Mouse (Mus musculus) cerebellum, adult 8-10 months (tissue): ENCODE measurements around the gene Osbpl9.

Experiments
- DNase-seq: peaks from one replicate; pipeline ENCODE4 v3.0.0; 2022

Gene Osbpl9

DNA sequence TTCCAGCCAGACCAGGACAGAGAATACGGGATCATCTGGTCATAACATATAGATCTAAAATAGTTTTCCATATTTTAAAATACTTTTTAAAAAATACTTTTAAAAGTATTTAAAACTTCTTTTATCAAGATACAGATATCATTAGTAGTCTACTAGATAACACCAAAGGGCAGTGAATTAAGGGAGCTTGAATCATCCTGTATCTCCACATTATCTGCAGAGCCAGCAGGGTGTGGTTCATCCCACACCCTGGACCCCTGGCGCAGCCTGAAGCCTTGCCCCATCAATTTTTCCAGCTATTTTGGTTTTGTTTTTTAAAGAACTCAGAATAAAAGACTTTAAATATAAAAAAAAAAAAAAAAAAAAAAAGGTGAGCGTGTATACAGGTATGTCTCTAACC lies 103.2 kb downstream of the Osbpl9 start:
- DNase-seq = no peak

DNA sequence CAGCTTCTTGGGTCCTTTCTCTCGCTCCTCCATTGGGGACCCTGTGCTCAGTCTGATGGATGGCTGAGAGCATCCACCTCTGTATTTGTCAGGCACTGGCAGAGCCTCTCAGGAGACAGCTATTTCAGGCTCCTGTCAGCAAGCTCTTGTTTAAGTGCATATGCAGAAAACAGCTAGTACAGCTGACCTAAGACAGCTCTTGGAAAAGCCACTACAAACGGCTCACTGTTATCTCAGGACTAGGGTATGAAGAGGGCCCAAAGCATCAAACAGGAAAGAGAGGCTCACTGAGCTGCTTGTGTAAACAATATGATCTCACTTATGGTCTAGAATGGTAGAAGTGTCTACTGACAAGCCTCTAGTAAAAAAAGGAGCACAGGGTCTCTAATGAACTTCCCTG lies 107.8 kb downstream of the Osbpl9 start:
- no peak for DNase-seq

DNA sequence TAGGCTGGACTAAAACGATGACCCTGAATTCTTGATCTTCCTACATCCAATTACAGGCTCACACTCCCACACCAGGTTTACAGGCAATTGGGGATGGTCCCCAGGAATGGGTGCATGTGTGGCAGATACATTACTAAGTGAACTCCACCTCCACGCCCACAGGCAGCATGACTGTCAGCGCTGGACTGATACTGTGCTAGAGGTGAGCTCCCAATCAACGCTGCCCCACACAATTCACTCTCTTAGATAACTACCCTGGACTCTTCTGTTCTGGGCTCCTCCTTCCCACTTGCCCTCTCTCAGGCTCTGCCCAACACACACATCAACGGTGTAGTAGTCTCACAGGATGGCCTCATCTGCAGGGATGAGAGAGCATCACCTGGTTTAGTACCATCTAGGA lies 109.7 kb downstream of the Osbpl9 start:
- DNase-seq = no peak

DNA sequence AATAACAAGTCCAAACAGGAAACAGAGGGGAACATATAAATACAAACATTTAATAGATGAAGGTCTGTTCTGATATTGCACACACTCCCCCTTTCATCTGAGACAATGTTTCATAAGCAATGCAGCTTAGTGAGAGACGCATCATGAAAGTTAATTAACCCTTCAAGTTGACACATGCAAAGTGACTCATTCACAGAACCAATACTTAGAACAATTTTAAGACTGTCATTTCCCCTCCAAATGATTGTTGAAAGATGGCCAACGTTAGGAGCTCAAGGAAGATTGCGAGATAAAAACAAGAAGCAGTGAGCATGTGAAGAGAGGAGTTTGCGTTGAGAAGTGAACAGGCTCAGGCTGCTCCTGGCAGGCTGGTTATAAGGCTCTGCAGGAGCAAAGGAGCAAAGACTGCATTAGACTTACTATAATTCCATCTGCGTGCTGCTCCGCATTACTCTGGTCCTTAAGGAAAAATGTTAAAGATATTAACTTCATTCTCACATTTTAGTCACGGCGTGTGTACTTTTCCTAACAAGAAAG lies 110.8 kb downstream of the Osbpl9 start:
- no peak for DNase-seq

DNA sequence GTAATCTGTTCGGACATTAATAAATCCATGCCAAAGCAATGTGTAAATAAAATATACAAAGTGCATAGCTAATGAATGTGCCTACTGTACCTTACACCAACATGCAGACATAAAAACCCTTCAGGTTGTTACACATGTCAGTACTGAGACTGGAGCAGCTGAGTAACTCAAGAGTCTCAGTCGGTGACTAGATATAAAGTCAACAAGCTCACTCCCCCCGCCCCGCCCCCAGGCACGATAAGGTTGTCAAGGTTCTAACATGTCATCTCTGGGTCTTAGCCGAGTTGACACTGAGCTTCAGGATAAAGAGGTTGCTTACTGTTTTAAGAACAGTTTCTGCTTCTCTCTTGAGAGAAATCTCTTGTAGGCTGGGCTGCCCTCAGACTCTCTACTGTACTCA lies 112.1 kb downstream of the Osbpl9 start:
- no peak for DNase-seq

DNA sequence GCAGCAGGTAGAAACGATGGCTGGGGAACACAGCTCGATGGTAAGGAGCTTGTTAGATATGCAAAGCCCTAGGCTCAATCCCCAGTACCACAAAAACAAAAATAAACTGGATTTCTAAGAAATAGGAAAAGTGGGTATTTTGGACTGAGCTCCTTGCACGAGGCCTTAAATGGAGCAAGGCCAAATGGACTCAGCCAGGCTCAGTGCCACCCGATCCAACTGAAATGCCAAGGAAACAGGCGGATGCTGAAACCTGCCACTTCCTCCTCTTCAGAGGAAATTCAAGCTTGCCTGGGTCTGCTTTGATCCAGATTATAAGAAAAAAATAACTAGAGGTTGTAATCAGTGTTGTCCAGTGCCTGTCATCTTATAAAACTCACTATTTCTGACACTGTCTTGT lies 112.9 kb downstream of the Osbpl9 start:
- no peak for DNase-seq

DNA sequence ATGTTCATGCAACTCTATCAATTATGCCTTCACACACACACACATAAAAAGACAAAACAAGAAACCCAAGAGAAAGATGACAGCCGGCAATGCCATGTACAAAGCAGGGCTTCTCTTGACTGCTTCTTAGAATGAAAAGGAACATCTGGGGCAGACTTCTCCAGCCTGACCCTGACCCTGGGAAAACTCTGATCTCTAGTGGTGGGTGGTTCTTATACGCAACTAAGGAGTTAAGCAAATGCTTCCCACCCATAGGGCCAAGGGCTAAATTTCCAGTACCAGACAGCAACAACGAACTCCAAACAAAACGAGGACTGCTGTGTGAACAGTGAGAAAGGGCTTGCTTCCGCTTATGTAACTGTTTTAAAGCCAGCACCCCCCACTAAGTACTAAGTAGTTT lies 122.0 kb downstream of the Osbpl9 start:
- DNase-seq = no peak

DNA sequence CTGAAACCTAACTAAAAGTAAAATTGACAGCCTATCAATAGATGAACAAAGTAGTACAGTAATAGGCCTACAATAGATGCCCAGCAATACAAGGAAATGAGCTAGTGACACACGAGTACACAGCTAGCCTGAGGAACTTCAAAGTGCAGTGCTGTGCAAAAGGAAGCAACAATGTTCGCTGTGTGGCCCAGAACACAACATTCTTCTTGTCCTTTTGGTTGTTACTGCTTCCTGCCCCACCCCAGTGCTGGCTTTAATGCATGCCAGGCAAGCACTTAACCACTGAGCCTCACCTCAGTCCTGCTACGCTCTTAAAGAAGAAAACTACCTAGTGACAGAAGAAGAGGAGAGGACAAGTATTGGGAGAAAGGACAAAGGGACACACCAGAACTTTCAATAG lies 122.4 kb downstream of the Osbpl9 start:
- no peak for DNase-seq

DNA sequence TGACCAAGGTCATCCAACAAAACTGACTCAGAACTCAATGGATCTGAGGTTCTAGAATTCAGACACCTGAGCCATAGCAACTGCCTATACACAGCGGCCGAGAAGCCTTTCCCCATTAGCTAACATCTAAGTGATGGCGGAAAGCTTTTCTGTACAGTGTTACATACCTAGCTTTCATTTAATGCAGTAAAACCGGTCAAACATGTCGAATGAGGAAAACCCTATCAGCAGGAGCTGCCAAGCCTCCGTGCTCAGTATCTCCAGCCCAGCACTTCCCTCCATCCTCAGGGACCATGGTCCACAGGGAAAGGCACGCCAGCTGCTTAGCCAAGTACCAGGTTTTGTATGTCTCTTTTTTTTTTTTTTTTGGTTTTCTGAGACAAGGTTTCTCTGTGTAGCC lies 123.1 kb downstream of the Osbpl9 start:
- no peak for DNase-seq

DNA sequence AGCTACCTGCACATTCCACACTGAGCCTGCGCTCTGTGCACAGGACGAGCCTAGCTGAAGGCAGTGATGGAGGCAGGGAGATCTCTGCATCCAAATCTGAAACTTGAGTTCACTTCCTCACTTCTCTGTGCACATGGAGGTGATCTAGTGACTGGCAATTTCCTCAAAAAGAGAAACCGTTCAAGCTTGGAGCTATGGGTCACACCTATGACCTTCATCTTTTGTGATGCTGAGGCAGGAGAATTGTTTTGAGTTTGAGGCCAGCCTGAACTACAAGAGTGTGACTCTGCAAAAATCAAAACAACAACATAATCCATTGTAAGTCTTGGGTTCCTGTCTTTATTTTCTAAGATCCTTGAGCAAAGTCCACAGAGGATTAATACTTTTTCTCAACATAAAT lies 128.8 kb downstream of the Osbpl9 start:
- DNase-seq = no peak

DNA sequence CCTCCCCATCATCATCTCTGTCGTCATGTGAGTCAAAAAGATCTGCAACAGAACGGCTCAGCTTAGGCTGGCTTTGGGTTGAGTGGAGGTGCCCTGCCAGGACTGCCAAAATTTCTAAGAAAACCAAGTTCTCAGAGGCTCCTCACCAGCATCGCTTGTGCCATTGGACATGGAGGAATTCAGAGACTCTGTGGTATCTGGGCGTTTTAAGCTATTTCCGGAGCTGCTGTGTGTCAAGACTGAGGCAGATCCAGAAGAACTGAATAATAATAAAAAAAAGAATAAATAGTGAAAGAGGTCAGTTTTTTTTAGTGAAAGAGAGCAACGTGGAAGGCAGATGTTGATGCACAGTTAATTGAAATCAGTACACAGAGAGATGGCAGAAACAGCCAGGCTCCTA lies 129.2 kb downstream of the Osbpl9 start:
- no peak for DNase-seq

DNA sequence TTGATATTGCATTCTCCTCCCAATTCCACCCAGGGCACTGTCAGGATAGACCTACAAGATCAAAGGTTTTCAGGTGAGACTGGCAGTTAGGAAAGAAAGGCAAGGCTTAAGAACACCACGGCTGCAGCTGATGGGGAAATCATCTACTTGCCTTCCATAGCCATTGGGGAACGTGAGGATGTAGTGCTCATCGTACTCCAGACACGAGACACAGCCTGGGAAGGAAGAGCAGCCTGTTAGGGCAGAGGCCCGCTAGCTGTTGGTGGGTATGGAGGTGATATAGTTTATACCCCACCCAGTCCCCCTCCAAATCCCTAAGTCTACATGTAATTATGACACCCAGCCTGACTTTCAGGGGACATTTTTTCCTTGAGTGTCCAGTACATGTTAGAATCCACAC lies 136.4 kb downstream of the Osbpl9 start:
- no peak for DNase-seq

DNA sequence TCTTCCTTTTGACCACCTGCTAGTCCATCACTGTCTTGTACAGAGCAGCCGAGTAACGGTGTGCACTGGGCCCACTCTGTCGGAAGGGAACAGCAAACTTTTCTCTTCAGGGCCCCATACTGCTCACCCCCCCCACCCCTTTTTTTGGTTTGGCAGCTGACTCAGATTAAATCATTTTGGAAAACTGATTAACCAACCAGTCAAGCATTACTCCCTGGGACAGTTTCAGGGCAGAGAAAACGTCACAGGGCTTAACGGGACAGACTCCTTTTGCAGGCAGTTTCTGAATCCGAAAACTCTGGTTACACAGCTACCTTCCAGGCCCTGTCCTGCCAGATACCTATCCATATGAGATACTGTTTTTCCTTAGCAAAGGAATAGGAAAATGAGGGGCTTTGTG lies 137.1 kb downstream of the Osbpl9 start:
- no peak for DNase-seq

DNA sequence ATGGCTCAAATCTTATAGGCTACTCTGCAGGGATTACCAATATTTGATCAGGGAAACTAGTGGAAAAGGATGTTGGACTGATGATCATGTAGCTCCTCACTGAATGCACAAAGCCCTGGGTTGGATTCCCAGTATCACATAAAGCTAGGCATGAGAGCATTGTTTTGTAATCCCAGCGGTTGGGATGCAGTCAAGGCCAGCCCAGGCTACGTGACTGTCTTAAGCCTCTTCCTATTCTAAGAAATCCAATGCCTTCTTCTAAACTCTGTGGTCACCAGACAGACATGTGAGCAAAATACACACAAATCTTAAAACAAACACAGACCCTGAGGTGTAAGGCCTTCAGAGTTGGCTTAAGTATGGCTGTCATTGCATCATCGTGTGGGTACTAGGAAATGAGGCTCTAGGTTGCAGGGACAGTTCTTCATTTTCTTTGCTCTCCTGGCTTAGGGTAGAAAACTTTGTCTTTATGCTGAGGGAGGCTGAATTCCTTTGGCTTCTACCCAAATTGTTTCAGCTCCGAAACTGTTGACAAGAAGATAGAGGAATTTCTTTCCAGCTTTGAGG lies 142.7 kb downstream of the Osbpl9 start:
- no peak for DNase-seq

DNA sequence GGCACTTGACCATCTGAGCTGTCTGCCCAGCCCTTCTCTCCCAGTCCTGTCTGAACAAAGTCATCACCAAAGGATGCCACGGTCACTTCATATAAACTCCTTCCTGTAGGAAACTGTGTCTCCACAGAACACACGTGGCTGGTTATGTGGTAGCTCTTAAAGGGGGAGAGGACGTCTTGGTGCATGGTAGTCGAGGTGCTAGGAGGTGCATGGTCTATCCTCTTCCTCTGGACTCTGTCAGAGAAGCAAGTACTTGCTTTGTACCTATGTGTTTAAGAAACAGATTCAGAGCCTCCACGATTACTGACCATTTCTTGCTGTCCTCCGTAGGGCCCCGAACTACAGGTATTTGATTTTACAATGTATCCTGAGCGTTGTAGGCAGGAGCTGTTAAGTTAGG lies 144.4 kb downstream of the Osbpl9 start:
- DNase-seq = no peak

DNA sequence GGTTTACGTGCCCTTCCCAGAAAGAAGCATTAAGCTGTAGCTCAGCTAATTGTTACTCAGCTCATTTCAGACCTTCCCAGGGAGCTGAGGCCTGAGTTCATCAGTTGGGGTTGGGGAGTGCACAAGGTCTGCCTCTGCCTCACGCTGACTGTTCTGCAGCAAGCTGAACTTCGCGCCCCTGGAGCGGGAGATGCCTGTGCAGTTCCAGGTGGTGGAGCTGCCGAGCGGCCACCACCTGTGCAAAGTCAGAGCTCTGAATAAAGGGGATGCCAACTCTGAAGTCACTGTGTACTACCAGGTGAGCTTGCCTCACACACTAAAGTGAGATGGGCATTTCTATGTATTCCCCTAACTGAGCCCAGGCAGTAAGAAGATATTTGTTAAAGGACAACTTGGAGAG lies 145.7 kb downstream of the Osbpl9 start:
- DNase-seq = no peak

DNA sequence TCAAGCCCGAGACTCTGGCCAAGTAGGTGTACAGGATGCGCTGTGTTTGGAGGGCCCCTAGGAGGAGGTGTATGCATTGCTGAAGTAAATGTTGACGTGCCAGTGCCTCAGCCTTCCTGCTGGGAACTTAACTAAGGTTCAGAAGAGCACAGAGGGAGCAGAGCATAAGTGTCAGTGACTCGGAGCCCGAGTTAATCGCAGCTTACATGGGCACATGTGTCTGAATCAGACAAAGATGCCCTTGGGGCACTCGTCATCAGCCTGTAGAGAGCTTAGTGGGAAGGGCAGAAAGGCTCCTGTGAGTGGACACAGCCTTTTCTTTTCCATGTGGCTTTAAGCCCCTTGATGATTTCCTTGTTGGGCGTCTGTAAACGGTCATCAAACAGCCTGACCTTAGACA lies 148.1 kb downstream of the Osbpl9 start:
- no peak for DNase-seq

DNA sequence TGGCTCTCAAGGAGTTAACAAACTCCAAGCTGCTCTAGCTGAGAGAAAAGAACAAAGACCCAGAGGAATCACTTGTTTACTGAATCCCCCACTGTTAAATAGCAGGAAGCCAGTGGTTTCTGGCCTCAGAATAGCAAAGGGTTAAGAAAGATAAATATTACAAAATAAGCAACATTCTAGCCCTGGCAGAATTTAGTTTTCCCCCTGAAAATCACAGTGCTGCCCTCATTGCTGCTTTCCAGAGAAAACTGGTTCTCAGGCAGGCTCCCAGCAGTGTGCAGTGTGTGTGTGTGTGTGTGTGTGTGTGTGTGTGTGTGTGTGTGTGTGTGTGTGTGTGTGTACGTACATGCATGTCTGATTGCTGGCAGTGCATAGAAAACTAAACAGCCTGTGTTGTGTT lies 149.8 kb downstream of the Osbpl9 start:
- no peak for DNase-seq

DNA sequence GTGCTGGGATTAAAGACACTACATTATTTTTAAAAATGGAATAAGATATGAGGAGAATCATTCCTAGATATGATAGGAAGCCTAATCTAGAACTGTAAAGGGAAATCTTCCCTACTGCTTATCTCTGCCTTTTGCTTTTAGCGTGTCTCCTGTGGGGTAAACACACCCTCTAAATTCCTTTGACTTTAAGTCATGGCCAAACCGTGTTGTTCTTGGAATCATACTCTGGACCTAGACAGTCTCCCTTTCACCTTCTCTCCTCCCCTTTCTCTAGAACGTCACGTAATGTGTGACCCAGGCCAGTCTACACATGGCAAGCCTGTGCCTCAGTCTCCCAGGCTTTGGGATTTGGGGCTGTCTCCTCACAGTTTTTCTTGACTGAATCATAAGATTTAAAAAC lies 153.8 kb downstream of the Osbpl9 start:
- DNase-seq = no peak

DNA sequence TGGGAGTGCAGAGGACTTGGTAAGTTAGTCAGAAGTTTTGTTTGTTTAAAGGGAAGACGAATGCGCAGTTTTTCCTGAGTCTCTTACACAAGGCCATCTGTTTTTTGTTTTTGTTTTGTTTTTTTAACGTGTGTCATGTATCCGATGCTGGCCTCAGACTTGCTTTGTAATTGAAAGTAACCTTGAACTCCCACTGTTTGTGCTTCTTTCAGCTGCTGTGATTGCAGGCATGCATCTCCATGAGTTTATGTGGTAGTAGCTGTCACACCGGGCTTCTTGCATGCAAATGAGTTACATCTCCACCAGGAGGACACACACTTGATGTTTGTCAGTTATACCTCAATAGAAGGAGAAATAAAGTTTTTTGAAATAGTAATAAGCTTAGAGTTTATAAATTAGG lies 158.3 kb downstream of the Osbpl9 start:
- no peak for DNase-seq

DNA sequence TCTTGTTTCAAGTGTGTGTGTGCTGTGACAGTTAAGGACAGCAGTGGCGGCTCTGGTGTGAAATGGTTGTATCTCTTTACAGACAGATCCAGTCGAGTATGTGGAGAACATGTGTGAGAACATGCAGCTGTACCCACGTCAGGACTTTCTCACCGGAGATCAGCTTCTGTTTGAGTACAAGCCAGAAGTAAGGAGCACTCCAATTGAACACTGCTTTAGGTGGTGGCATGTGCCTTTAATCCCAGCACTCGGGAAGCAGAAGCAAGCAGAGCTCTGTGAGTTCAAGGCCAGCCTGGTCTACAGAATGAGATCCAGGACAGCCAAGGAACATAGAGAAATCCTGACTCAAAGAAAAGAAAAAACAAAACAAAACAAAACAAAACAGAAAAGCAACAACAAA lies 158.8 kb downstream of the Osbpl9 start:
- DNase-seq = no peak

DNA sequence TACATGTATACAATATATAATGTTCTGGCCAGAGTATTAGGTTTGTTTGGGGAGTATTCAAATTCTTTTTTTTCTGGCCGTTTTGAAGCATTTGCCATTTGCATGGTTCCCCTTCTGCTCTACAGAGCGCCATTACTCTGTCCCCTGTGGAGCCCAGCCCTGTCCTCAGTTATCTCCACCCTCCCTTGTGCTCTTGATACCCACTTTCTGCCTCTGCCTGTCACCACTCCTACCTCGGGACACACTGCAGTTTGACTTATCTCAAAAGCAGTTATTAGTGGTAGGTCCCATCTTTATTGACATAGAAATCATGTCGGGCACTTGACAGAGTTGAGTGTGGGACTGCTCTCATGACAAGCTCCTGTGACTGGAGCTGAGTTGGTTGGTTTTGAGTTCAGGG lies 159.3 kb downstream of the Osbpl9 start:
- DNase-seq = no peak

DNA sequence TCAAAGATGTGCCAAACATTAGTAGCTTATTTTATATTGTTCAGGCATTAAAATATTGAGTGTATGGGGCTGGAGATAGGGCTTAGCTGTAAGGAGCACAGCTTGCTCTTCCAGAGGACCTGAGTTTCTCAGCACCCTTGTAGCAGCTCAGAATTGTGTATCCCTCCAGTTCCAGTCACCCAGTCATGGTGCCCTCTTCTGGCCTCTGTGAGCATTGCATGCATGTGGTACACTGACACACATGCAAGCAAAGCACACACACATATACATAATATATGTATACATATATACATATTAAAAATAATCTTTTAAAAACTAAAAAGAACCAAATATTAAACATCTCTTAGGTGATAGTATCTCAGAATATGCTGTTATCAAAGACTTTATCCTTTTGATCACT lies 165.7 kb downstream of the Osbpl9 start:
- peak; percentile 36 for DNase-seq

DNA sequence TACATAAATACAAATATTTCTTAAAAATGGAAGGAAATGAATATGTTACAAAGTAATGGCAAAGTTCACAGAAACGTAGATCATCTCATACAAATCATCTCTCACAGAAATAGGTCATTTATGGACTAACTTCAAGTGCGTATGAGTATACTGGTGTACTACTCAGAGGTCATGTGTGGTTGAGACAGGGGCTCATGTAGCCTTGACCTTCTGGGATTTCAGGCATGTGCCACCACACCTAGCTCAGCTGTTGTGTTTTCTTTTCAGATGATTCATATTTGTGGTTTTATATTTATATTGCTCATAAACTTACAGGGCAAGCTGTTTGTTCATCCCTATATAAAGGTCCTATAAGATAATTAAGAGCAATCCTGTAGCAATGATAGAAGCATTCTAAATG lies 171.8 kb downstream of the Osbpl9 start:
- DNase-seq = no peak

DNA sequence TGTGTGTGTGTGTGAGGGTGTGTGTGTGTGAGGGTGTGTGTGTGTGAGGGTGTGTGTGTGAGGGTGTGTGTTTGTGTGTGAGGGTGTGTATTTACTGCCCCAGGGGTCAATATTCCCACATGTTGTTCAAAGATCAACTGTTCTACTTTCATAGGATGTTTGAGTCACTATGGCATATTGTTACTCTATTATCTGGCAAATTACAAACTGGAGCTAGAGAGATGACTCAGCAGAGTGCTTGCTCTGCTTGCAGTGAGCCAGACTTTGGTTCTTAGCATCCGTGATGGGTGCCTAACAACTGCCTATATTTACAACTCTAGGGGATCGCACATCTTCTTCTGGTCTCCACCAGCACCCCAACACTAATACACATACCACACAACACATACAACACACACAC lies 172.2 kb downstream of the Osbpl9 start:
- no peak for DNase-seq

DNA sequence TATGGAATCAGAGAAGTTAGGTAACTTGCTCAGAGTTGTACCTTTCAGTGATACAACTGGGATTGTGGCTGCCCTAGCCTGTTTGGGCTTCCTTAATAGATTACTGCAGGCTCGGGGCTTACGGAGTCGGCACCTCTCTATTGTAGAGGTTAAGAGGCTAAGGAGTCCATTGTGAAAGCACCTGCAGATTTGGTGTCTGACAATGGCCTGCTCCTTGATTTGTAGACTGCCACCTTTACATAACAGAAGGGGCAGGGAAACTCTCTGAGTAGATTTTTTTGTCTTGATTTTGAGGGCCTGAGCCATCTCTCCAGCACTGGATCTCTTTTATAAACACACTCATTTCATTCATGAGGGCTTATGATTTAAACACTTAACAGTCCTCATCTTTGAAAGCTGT lies 175.5 kb downstream of the Osbpl9 start:
- no peak for DNase-seq
